Mouse (Mus musculus) midbrain, postnatal 0 days (tissue): ENCODE results near the gene Eif2b2. TPM values are rescaled to one million over a fixed set of nuclear protein-coding genes. Genes with fewer than 3 reads are reported as not detected.

ENCODE experiments used
- ATAC-seq: fragments of 200-750 bp; cut with Nextera tagmentation; 2 replicates; pipeline ENCODE4 v1.8.0; 2017; ENCODE audit warnings: moderate number of reproducible peaks, mild to moderate bottlenecking, moderate TSS enrichment, moderate library complexity; ENCODE audit not compliant: low FRiP score
- DNase-seq: peaks from one replicate; pipeline ENCODE4 v3.0.0-alpha.2; 2015; ENCODE audit warnings: low spot score
- H3K27ac ChIP-seq: fragments of 300-500 bp; sonication (generic); 2 replicates; pipeline ENCODE4 v1.5.1; 2014; ENCODE audit warnings: low read depth, mild to moderate bottlenecking, low read length, mixed read lengths
- H3K27me3 ChIP-seq: fragments of 300-500 bp; sonication (generic); 2 replicates; pipeline ENCODE4 v1.6.1; 2014; ENCODE audit warnings: low read length, control low read depth, mixed read lengths; ENCODE audit not compliant: insufficient read depth
- H3K36me3 ChIP-seq: fragments of 300-500 bp; sonication (generic); 2 replicates; pipeline ENCODE4 v1.6.1; 2014; ENCODE audit warnings: low read length, control low read depth, mixed read lengths; ENCODE audit not compliant: insufficient read depth
- H3K4me1 ChIP-seq: fragments of 300-500 bp; sonication (generic); 2 replicates; pipeline ENCODE4 v1.6.1; 2014; ENCODE audit warnings: mild to moderate bottlenecking, control low read depth, antibody characterized with exemption, low read length, mixed read lengths; ENCODE audit not compliant: insufficient read depth
- H3K4me2 ChIP-seq: fragments of 300-500 bp; sonication (generic); 2 replicates; pipeline ENCODE4 v1.6.1; 2014; ENCODE audit warnings: low read depth, mild to moderate bottlenecking, low read length, mixed read lengths; ENCODE audit not compliant: poor library complexity, severe bottlenecking
- H3K4me3 ChIP-seq: fragments of 300-500 bp; sonication (generic); 2 replicates; pipeline ENCODE4 v1.5.1; 2014; ENCODE audit warnings: low read depth, mild to moderate bottlenecking, low read length, moderate library complexity
- H3K9ac ChIP-seq: fragments of 300-500 bp; sonication (generic); replicated peaks from 2 replicates; pipeline ENCODE4 v1.6.1; 2014; ENCODE audit warnings: mild to moderate bottlenecking, low read length, moderate library complexity, mixed read lengths; ENCODE audit not compliant: poor library complexity, severe bottlenecking
- H3K9me3 ChIP-seq: fragments of 300-500 bp; sonication (generic); 2 replicates; pipeline ENCODE4 v1.6.1; 2016; ENCODE audit warnings: low read length, control low read depth
- CTCF ChIP-seq: IDR thresholded peaks from 2 replicates; pipeline ENCODE4 v1.5.1; 2016; ENCODE audit warnings: antibody characterized with exemption, mild to moderate bottlenecking
- WGBS: fragments of 180-500 bp; shearing (Covaris S2); extraction: QIAGEN DNeasy Blood & Tissue Kit; methylation state at CpG from one replicate; pipeline ENCODE4 v1.1.7; 2014; 5-methylcytosine and 5-hydroxymethylcytosine counted together
- polyA plus RNA-seq: library from polyadenylated mRNA; unstranded; fragments of >200 nt; fragmentation: Nextera tagmentation; extraction: Ambion mirVana; gene quantifications from 2 replicates; pipeline ENCODE4 v1.2.1, GENCODE M21; 2015
- total RNA-seq: library from RNA; depleted of rRNA; stranded (reverse); fragments of >200 nt; gene quantifications from 2 replicates; pipeline ENCODE4 v1.2.3, GENCODE M21; 2014

The Eif2b2 gene
- total and polyA plus RNA-seq, 2 experiments from 2014 or later = 43.1 to 79.5 TPM

GRCm38 (mm10) chr12:85217733-85218310 is 1.5 kb upstream of the Eif2b2 start:
- ATAC-seq (no peak), DNase-seq (no peak)
- Histone ChIP-seq H3K9me3 (no peaks in the 10 kb centered on the region), H3K4me2 (no peak overlapping the region), H3K27me3 (no peaks in the 10 kb centered on the region), H3K9ac (no peak overlapping the region), H3K4me3 (no peak overlapping the region), H3K27ac (no peak overlapping the region), H3K4me1 (peaks cover 4% of the 10 kb centered on the region; the same call in 1 of the 2 replicates), H3K36me3 (peaks cover 11% of the 10 kb centered on the region)
- 73% methylated on average over 2 of the region's 2 CpGs for WGBS
- no peak for TF ChIP-seq CTCF

GRCm38 (mm10) chr12:85219905-85220290 is 617 bp downstream of the Eif2b2 start:
- ATAC-seq = no peak
- Histone ChIP-seq H3K27me3 (no peaks in the 10 kb centered on the region), H3K4me3 (peak overlapping the region; percentile 72), H3K9ac (peak overlapping the region; percentile 56), H3K4me1 (peaks cover 4% of the 10 kb centered on the region; the same call in 1 of the 2 replicates), H3K36me3 (peaks cover 30% of the 10 kb centered on the region), H3K27ac (peak overlapping the region; percentile 58), H3K9me3 (no peaks in the 10 kb centered on the region), H3K4me2 (peak overlapping the region; percentile 92)
- WGBS = 5% methylated on average over 12 of the region's 12 CpGs
- no peak for TF ChIP-seq CTCF
- no peak for DNase-seq

- TF ChIP-seq CTCF = no peak
- Histone ChIP-seq H3K36me3 (peaks cover 44% of the 10 kb centered on the region), H3K4me3 (no peak overlapping the region), H3K4me1 (no peaks in the 10 kb centered on the region), H3K4me2 (no peak overlapping the region), H3K9ac (no peak overlapping the region), H3K9me3 (no peaks in the 10 kb centered on the region), H3K27ac (no peak overlapping the region), H3K27me3 (no peaks in the 10 kb centered on the region)
- ATAC-seq (no peak), DNase-seq (no peak)
- 86% methylated on average over 7 of the region's 7 CpGs for WGBS
Measured at GRCm38 (mm10) chr12:85227227-85227626, 7.9 kb downstream of the Eif2b2 start.

- Histone ChIP-seq H3K4me2 (no peak overlapping the region), H3K27me3 (no peaks in the 10 kb centered on the region), H3K4me1 (no peaks in the 10 kb centered on the region), H3K27ac (no peak overlapping the region), H3K36me3 (peaks cover 37% of the 10 kb centered on the region), H3K4me3 (no peak overlapping the region), H3K9me3 (no peaks in the 10 kb centered on the region), H3K9ac (no peak overlapping the region)
- WGBS = 73% methylated on average over 15 of the region's 15 CpGs
- DNase-seq (no peak), ATAC-seq (no peak)
- TF ChIP-seq CTCF = no peak
Measured at GRCm38 (mm10) chr12:85227876-85228599, 8.8 kb downstream of the Eif2b2 start.

GRCm38 (mm10) chr12:85233376-85234358 is 14.4 kb downstream of the Eif2b2 start:
- no peak for TF ChIP-seq CTCF
- Histone ChIP-seq H3K27me3 (no peaks in the 10 kb centered on the region), H3K4me1 (no peaks in the 10 kb centered on the region), H3K9me3 (no peaks in the 10 kb centered on the region), H3K27ac (no peak overlapping the region), H3K4me2 (no peak overlapping the region), H3K9ac (no peak overlapping the region), H3K4me3 (no peak overlapping the region), H3K36me3 (peaks cover 8% of the 10 kb centered on the region)
- ATAC-seq (no peak), DNase-seq (no peak)
- 63% methylated on average over 21 of the region's 21 CpGs for WGBS
